Mouse (Mus musculus): ENCODE measurements around the gene March4.

March4 gene

DNA sequence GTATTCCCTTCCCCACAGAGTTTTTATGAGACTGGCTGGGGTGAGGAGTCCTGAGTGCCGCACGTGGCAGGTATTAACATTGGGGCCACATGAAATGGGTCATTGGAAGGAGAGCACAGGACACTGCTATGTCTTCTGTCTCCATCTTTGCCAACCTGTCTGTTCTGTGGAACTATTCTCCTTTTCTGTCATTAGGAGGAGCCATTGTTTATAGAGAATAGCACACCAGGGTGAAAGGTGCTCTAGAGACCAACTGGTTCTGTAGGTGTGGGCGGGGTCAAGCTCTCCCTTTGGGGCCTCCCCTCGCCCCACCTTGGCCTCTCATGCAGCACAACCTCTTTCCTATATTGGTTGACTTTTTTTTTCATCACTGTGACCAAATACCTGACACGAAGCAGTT is 99.8 kb downstream of the March4 start:
- DNase-seq, result no peak

DNA sequence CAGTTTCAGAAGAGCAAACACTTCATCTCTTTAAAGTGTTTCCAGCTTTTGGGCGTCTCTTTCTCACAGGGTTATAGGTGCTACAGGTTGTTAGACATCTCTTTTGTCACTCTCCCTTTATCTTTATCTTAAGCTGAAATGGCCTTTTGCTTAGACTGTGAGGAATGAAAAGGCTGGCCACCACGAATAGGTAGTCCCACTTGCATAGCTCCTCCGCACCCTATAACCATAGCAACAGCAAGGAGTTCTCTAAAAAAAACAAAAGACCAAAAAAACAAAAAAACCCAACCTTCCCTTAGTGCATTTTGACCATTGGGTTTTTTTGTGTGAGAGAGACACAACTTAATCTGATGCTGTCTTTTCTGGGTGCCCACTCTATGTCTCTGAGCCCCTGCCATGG is 102.2 kb downstream of the March4 start:
- no peak for DNase-seq

DNA sequence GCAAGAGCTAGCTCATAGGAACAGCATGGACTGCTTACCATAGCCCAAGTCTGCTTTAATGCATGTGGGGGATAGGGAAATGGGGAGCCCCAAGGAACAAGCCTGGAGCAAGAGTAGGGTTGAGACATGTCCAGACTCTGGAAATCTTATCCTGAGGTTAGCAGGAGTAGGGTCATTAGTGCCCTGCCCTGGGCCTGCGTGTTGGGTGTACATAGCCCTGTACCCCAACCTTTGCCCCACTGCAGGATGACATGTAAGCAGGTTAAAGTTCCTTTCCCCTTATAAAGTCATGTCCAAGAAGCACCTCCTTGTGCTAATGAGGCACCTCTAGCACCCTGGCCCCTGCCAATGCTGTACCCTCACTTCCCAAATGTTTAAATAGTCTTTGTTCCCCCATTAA is 104.2 kb downstream of the March4 start:
- no peak for DNase-seq

DNA sequence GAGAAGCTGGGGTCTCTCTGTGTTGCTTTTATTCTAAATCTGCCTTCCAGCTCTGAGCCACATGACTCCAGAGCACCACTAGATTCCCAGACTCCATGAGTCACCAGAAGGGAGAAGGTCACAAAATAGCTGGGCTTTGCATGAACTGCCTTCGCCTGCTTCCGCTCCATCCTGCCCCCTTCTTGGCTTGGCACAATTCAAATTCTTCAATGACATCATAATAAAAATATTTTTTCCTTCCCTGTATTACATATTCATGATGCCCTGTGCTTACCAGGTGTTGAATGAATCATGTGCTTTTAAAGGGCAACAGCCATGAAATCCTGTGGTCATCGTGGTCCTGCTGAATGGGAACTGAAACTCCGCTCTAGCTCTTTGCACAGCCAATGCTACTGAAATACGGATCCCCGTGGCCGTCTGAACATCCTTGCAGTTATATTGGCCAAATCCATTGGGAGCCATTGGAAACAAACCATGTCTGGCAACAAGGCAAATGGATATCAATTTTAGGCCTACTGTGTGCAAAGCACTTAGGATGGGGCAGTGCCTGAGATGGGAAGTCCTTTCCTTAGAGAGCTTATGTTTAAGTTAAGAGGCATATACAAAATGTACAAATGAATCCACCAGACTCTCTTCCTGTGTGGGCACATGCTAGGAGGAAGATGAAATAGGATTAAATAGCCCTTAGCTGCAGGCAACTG is 107.5 kb downstream of the March4 start:
- no peak for DNase-seq

DNA sequence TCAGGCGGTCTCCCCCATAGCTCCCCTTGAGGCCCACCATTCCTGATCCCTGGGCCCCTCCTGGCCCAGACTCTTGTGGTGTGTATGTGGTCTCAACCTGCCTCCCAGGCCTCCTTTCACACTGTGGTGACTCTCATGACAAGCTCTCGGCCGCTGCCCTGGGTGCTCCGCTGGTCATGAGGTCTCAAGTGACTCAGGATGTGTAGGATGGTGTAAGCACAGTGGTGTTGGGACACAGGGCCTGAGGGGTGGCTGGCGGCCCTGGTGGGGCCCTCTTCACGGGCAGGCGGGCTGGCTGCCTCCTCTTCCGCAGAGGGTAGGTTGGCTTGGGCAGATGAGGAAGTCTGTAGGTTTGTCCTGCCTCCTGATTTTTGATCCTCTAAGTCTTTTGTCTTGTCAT is 108.2 kb downstream of the March4 start:
- DNase-seq, result peak; percentile 9

DNA sequence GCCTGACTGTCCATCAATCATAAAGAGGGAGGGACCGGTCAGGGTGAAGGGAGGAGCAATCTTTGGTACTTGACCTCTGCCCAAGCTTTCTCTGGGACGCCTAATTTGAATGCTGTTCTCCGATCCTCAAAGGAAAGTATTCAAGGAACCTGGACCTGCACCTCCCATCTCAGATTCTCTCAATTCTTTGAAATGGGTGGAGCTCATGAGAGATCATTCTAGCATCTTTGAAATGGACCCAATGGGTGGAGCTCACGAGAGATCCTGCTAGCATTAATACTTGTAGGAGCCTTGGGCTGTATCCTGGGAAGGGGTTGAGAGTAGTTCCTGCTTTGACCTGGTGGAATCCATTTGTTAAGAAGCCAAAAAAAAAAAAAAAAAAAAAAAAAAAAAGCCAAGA is 110.3 kb downstream of the March4 start:
- no peak for DNase-seq

DNA sequence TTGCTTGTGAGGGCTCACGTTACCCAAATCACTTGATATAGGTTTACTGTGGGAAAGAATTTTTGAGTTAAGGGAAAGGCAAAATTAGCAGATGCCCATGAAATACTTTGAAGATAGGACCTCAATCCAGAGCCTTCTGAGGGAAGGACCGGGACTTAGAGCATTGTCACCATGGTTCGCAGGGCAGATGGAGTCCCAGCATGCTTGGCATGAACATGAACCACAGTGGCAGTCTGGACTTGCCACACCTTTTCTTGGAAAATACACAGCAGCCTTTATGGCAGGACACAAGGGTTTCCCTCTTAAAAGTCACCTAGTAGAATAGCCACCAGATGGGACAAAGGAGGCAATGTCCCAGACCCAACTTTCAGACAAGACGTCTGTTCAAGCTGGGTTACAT is 114.6 kb downstream of the March4 start:
- DNase-seq, result no peak

DNA sequence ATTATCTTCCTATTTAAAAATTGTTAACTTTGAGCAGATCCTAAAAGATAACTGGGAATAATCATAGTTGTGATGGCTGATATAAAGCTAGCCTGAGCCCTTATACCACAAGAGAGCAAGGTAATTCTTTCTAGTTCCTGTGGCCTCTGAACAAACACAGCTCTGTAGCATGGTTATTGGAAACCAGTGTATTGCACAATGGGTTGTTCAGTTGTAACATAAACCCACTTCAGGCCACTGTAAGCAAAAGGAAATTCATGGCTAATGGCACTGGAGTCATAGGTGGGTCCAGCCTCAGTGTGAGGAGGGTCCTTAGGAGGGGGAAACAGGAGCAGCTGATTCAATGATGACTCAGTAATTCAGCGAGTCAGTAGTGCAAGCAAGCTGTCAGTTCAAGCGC is 116.5 kb downstream of the March4 start:
- no peak for DNase-seq

DNA sequence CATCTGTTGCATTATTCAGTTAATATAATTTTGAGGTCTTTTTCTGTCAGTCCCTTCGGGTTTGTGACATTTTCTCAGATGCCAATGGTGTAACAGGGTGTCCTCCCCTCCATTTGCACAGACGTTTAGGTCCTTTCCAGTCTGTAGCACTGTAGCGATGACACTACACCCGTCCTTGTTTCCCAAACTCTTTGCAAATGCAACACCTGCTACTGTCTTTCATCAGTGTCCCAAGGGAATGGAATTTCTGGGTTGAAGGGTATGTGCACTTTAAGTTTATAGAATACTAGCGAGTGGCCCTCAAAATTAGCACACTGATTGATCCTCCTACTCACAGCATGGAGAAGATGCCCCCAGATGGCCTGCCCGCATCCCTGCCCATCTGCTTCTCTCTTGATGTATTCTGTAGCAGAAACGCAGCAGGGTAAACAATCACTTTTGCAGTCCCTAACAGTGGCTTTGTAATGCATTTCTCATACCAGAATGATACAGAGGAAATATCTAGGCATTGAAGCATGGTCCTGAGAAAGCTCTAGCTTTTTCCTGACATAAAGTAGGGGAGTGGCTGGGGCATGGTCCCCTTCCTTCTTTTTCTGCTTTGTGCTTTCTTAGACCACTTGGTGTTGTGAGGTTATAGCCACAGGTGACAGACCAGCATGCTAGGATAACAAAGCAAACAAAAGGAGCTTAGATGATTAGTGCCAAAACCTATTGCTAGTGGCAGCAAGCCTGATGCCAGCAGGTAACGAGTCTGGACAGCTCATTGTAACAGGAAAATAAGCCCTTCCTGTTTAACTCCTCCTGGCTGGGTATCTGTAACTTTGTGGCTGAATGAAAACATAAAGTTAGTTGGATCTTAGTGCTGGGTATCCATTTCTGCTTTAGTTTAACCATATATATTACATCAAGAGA is 117.7 kb downstream of the March4 start:
- no peak for DNase-seq

DNA sequence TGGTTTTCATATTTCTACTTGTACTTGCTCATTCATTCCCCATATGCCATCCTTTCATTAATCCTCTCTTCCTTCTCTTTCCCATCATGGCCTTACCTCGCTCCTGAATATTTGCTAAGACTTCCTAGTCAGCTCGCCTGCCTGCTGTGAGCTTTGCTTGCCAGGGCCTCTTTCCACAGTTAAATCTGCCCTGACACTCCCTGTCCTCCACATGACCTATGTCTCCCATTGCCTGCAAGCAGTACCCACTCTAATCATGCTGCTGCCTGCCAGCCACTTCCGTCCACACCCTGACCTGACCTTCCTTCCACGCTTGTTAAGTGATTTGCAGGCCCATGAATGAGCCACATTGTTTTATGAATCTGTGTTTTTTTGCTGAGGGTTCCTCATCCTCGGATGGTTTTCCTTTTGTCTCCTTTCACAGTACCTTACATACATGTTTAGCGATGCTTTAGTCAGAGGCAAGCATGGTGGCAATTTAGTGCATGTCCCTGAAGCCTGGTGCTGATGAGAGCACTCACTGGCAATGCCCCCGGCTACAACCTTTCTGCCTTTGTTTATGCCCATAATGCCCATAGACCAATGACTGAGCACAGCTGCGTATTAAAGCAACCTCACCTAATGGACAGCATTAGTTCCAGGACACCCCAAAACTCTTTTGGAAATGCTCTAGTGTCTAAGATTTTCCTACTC is 122.0 kb downstream of the March4 start:
- DNase-seq, result no peak

DNA sequence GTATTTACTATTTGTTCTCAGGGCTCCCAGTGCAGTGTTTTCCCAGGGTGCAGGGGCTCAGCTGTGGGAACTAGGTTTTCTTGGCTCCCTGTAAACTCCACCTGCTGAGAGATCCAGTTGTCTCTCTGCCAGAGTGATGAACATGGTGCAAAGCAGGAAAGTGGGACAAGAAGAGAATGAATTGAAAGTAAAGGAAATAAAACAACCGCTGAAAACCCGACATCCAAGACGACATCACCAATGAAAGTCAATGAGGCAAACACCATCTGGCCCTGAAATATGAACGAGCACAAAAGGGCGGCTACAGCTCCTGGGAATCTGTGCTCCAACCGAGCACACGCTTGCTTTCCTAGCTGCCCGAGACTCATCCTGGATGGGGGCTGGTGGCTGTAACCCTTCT is 122.6 kb downstream of the March4 start:
- no peak for DNase-seq

DNA sequence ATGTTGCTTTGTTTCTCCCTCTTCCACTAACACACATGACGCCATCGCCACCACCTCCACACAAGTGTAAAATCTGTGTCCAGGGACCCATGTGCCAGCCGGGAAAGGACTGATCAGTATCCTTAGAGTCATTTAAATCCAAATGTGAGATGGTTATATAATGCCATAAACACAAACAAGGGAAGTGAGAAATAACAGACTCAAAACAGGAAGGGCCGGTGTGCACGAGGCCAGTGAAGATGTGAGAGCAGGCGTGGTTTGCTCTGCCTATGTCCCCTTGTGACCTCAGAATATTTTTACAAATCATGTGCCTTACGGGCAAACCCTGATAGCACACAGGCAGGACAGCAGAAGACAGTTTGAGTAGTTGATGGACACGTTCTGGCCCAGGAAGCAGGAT is 123.5 kb downstream of the March4 start:
- no peak for DNase-seq

DNA sequence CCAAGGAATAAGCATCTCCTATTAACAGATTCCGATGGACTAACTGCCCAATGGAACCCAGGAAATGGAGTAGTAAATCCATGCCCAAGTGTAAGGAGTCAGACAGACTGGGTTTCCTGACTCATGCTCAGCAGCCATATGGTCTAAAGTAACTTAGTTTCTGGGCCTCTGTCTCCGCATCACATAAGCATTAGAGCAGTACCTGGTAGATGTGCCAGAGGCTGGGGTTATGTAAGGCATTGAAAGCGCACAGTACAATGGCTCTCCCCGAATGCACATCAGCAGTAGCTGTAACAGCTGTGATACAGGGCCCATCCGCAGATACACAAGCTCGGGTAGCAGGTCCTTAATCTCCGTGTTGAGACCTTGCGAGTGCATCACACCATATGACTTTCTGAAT is 125.6 kb downstream of the March4 start:
- no peak for DNase-seq

DNA sequence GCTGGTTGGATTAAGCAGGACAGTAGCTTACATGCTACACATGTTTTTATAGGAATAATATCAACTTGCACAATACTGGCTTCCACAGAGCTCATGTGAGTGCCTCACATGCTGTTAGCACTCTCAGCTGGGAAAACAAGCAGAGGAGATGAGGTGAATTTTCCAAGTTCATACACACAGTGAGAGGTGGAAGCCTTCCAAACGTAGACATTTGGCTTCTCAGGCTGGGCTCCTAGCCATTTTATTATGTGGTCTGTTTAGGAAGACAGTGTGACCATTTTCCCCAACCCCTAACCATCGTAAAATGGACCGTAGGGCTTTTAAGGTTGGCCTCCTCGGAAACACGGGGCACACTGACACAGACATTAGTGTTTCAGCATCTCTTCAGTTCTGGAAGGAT is 126.8 kb downstream of the March4 start:
- DNase-seq, result no peak

DNA sequence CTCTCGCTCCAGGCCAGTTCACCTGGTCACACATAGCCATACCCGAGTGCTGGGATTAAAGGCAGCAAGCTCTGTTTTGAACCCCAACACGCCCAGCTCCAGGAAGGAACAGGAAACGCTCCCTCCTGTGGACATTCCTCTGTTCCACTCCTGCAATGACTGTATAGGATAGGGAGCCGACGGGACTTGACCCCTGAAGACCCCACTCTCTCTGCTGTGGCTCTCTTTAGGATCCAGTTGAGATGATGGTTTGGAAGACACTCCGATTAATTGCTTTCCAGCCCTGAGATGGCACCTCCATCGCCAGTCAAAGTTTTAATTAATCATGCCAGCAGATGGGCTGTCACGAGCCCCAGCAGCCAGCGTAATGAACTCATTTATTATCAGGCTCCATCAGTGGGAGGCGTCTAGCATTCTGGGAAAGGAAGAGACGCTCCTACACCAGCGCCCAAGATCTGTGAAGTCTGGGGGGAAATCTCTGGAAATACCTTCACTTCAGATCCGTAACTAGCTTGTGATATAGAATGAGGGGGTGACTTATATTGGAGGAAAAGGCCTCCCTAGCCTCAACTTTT is 130.1 kb downstream of the March4 start:
- no peak for DNase-seq

DNA sequence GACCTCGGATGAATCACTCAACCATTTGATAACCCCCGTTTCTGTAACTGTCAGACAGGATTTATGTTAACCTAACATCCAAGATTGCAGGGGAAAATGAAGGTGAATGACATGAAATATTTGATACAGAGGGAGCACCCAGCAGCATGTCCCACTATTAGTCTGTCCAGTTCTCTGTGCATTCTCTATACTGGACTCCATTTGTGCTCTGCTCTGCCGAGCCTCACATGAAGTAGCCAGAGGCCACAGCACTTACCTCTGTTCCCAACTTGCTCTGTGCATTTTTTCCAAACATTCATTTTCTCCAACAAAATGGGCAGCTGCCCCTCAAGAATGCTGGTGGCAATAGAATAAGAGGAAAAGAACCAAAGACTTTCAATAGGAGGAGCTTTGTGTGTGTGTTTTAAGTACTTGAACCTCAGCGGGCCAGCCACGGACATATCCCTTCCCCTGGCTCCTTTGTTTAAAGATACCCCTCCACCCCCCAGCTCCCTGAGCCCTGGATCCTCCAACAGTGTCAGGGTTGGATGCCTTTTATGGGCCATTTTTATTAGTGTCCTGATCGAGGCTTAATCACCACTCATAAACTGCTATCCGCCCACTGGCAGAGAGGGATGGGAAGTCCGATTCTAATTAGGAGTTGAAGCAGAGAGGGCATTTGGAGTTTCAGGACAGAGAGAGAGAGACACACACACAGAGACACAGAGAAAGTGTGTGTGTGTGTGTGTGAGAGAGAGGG is 135.2 kb downstream of the March4 start:
- DNase-seq, result no peak

DNA sequence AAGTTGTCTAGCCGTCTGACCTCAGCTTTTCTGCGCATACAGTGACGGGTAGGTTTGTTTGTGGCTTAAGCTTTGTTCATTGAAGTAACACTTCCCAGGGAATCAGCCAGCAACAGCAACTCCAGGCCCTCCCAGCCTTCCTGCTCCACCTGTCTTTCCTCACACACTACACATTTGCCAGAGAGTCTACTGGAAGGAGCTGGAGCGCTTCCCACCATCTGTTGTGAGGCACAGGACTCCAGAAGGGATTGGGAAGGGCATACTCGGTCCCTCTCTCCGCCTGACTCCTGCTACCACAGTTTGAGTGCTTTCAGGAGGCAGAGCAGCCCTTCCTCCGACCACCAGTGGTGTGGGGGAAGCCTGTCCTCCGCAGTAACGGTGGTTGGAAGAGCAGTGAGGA is 136.1 kb downstream of the March4 start:
- DNase-seq, result no peak

DNA sequence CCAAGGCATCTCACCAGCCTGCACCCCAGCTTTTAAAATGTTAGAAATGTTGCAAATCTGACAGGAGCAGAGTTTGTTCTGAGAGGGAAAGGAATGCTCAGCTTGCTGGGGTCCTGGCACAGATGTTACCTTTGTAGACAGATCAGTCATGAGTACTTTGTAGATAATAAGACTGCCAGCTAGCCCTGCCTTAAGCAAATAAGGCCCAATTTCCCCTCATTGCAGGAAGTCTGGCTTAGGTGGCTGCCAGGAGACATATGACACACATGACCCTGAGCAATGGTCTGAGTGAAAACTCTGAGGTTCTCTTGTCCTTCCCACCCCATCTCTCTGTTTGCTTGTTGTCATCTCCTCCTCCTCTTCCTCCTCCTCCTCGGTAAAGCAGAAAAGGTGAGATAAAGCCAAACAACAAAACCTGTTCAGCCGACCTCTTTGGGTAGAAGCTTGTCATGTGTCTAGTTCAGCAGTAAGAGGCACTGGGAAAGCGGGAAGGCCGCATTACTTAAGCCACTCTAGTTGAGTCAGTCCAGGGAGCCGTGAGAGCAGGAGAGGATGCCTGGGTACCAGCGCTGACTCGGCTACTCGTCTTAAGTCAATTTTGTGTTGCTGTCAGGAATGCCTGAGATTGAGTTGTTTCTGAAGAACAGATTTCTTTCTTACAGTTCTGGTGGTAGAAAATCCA is 136.9 kb downstream of the March4 start:
- DNase-seq, result no peak

DNA sequence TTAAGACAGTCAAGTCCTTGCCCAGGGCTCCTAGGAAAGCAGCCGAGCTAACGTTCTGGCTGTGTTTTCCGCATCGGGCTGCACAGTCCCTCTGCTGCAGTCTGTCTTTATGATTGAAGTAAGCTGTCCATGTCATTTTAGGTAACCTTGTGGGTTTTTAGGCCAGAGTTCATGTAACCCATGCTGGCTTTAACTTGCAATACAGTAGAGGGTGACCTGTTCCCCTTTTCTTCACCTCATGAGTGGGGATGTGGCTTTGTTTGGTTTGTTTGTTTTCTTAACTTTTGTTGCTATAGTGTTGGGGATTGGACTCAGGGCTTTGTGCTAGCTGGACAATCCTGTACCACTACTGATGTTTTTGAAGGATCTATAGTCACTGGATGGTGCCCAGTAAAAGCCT is 146.3 kb downstream of the March4 start:
- no peak for DNase-seq

DNA sequence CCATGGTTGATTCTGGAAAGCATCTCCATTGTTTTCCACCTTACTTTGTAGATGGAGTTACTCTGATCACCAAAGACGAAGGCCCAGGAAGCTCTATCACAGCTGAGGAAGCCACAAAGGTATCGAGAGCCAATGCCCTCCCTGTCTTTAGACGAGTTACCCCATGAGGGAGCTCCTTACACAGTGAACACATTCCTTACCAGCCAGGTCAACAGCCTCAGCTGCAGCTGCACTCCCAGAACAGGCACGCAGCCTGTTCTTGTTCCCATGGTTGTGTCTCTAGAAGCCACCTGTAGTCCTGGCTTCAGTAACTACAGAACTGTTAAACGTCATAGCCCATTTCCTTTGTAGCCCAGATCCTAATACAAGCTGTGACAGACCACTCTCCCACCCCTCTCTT is 153.1 kb downstream of the March4 start:
- no peak for DNase-seq

DNA sequence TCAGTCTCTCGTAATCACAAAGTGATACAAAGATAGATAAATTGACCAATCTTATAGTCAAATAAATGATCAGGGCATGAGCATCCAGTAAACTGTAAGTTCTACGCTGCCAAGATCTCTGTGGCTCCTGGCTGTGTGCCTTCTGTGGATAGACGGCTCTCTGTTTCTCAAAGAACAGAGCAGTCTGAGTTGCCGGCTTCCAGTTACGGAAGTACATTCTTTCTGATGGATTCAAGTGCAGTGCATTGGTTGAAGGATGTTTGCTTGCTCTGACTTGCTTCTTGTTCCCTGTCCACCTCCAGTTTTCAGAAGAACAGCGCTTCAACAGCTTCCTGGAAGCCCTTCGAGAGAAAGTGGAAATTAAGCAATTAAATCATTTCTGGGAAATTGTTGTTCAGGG is 153.7 kb downstream of the March4 start:
- no peak for DNase-seq

DNA sequence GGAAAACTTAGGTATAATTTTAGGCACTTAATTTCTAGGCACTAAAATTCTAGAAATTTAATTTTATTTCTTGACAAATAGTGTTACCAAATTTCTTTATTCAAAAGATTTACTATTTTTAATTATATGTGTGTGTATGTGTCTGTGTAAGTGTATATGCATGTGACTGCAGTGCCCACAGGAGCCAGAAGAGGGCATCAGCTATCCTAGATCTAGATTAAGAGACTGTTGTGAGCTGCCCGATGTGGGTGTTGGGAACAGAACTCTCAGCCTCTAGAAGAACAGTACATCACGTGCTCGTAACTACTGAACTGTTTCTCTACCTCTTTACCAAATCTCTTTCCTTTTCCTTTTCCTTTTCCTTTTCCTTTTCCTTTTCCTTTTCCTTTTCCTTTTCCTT is 156.2 kb downstream of the March4 start:
- no peak for DNase-seq

All from liver (tissue).